Mouse (Mus musculus) ES-E14 (cell line): ENCODE measurements around the gene Nup160.

ENCODE experiments used
- CHD2 ChIP-seq: IDR thresholded peaks from 2 replicates; pipeline ENCODE4 v1.6.1; 2014; ENCODE audit warnings: mild to moderate bottlenecking, low read depth, low read length, inconsistent platforms
- HCFC1 ChIP-seq: IDR thresholded peaks from 2 replicates; pipeline ENCODE4 v1.6.1; 2012; ENCODE audit warnings: low read length, inconsistent platforms, borderline replicate concordance; ENCODE audit not compliant: insufficient read depth
- MAFK ChIP-seq: IDR thresholded peaks from 2 replicates; pipeline ENCODE4 v1.6.1; 2014; ENCODE audit warnings: mild to moderate bottlenecking, low read depth, low read length, inconsistent platforms; ENCODE audit not compliant: insufficient read depth
- ZC3H11A ChIP-seq: IDR thresholded peaks from 2 replicates; pipeline ENCODE4 v1.6.1; 2012; ENCODE audit warnings: low read depth, mild to moderate bottlenecking, inconsistent platforms, low read length, borderline replicate concordance
- ZNF384 ChIP-seq: IDR thresholded peaks from 2 replicates; pipeline ENCODE4 v1.6.1; 2012; ENCODE audit warnings: low read depth, low read length, inconsistent platforms

- TF ChIP-seq ZNF384 (no peak), CHD2 (no peak), HCFC1 (no peak), ZC3H11A (no peak), MAFK (no peak)
These were observed 61.8 kb downstream of the Nup160 start for GRCm38 (mm10) chr2:90738801-90739200.
